Mouse (Mus musculus): ENCODE measurements around the gene Cadps. TPM values are rescaled to one million over a fixed set of nuclear protein-coding genes. Genes with fewer than 3 reads are reported as not detected.

The Cadps gene
- polyA plus RNA-seq, 1 experiment from 2014 or later, result 2.3 TPM

DNA sequence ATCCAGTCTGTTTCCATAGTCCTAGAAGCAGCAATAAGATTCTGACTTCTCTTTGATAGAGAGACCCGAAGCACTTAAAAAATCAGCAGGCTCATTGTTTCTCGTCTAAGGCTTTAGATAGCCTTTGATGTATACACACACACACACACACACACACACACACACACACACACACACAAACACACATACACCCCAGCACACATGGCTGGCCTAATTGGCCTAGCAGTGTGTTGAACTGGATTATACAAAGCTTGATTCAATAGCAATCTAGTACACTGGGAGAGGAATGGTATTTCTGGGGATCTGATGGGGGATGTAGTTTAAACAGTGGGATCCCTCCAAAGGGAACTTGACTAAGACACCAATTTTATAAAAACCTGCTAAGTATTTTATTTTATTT is 381.9 kb downstream of the Cadps start:
- Histone ChIP-seq H3K9me3 (replicated peaks; ENCODE audit: control insufficient read depth, low read length) (no peaks in the 10 kb centered on the region), H3K27me3 (ENCODE audit: control insufficient read depth, insufficient read depth, low read length) (no peaks in the 10 kb centered on the region), H3K4me3 (replicated peaks; ENCODE audit: low read length) (no peak overlapping the region), H3K4me2 (ENCODE audit: low read depth, low read length) (no peak overlapping the region), H3K4me1 (ENCODE audit: control insufficient read depth, insufficient read depth, low read length) (no peaks in the 10 kb centered on the region), H3K36me3 (ENCODE audit: control insufficient read depth, insufficient read depth, low read length) (no peaks in the 10 kb centered on the region), H3K27ac (ENCODE audit: low read length) (no peak overlapping the region), H3K9ac (ENCODE audit: low read length) (no peak overlapping the region)
- no peak for ATAC-seq (ENCODE audit: insufficient read depth, low FRiP score)
- WGBS, result 60% methylated on average over 2 of the region's 2 CpGs

GRCm38 (mm10) chr14:12437976-12438375 is 384.9 kb downstream of the Cadps start:
- H3K4me1 ChIP-seq (ENCODE audit: control insufficient read depth, insufficient read depth, low read length), result no peaks in the 10 kb centered on the region
- WGBS, result 76% methylated on average over 4 of the region's 4 CpGs
- ATAC-seq (ENCODE audit: insufficient read depth, low FRiP score), result no peak
- H3K9me3 ChIP-seq (replicated peaks; ENCODE audit: control insufficient read depth, low read length), result no peaks in the 10 kb centered on the region
- no peak overlapping the region for H3K9ac ChIP-seq (ENCODE audit: low read length)
- no peaks in the 10 kb centered on the region for H3K36me3 ChIP-seq (ENCODE audit: control insufficient read depth, insufficient read depth, low read length)
- H3K27ac ChIP-seq (ENCODE audit: low read length), result no peak overlapping the region
- H3K4me3 ChIP-seq (replicated peaks; ENCODE audit: low read length), result no peak overlapping the region
- no peak overlapping the region for H3K4me2 ChIP-seq (ENCODE audit: low read depth, low read length)
- no peaks in the 10 kb centered on the region for H3K27me3 ChIP-seq (ENCODE audit: control insufficient read depth, insufficient read depth, low read length)

DNA sequence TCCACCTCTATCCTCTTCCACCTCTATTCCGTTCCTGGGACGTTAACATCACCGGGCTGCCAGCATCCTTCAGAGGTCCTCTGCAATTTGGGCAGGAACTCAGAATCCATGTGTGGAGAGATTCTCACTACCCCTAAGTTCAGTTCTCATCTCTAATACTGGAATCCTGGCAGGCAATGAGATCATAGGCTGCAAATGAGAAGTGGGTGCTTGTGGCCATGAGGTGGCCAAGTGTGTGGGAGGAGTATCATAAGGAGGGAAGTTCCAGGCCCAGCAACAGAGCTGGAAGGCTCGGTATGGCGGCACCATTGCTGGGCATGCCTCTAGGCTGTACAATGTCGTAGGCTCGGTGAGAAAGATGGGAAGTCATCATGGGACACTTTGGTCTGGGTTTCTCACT is 385.5 kb downstream of the Cadps start:
- WGBS, result 80% methylated on average over 7 of the region's 7 CpGs
- Histone ChIP-seq H3K9me3 (replicated peaks; ENCODE audit: control insufficient read depth, low read length) (no peaks in the 10 kb centered on the region), H3K27me3 (ENCODE audit: control insufficient read depth, insufficient read depth, low read length) (no peaks in the 10 kb centered on the region), H3K4me2 (ENCODE audit: low read depth, low read length) (no peak overlapping the region), H3K9ac (ENCODE audit: low read length) (no peak overlapping the region), H3K4me3 (replicated peaks; ENCODE audit: low read length) (no peak overlapping the region), H3K27ac (ENCODE audit: low read length) (no peak overlapping the region), H3K4me1 (ENCODE audit: control insufficient read depth, insufficient read depth, low read length) (no peaks in the 10 kb centered on the region), H3K36me3 (ENCODE audit: control insufficient read depth, insufficient read depth, low read length) (no peaks in the 10 kb centered on the region)
- ATAC-seq (ENCODE audit: insufficient read depth, low FRiP score), result no peak; the same call in 1 of the 2 replicates

DNA sequence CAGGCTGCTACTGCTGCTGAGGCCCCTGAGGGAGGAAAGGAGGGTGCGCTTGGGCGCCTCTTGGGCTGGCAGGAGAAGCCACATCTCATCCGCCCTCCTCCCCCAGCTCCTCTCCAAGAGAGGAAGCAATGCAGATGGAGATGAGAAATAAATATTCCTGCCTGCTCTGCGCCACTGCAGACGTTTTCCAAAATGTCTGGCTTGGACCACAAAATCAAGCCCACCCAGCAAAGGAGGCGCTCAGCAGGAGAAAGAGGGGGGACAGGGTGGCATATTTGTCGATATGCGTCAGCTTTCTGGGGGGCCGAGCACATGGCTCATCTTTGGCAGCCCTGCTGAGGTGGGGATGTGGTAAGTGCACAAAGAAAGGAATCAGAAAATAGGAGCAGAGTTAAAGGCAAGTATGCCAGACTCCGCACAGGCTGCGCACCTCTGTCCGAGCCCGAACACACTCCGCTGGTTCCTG is 385.9 kb downstream of the Cadps start:
- H3K27ac ChIP-seq (ENCODE audit: low read length), result no peak overlapping the region
- H3K27me3 ChIP-seq (ENCODE audit: control insufficient read depth, insufficient read depth, low read length), result no peaks in the 10 kb centered on the region
- H3K9ac ChIP-seq (ENCODE audit: low read length), result no peak overlapping the region
- H3K4me1 ChIP-seq (ENCODE audit: control insufficient read depth, insufficient read depth, low read length), result no peaks in the 10 kb centered on the region
- no peak overlapping the region for H3K4me3 ChIP-seq (replicated peaks; ENCODE audit: low read length)
- no peaks in the 10 kb centered on the region for H3K36me3 ChIP-seq (ENCODE audit: control insufficient read depth, insufficient read depth, low read length)
- H3K9me3 ChIP-seq (replicated peaks; ENCODE audit: control insufficient read depth, low read length), result no peaks in the 10 kb centered on the region
- ATAC-seq (ENCODE audit: insufficient read depth, low FRiP score), result no peak
- no peak overlapping the region for H3K4me2 ChIP-seq (ENCODE audit: low read depth, low read length)
- WGBS, result 76% methylated on average over 14 of the region's 14 CpGs

DNA sequence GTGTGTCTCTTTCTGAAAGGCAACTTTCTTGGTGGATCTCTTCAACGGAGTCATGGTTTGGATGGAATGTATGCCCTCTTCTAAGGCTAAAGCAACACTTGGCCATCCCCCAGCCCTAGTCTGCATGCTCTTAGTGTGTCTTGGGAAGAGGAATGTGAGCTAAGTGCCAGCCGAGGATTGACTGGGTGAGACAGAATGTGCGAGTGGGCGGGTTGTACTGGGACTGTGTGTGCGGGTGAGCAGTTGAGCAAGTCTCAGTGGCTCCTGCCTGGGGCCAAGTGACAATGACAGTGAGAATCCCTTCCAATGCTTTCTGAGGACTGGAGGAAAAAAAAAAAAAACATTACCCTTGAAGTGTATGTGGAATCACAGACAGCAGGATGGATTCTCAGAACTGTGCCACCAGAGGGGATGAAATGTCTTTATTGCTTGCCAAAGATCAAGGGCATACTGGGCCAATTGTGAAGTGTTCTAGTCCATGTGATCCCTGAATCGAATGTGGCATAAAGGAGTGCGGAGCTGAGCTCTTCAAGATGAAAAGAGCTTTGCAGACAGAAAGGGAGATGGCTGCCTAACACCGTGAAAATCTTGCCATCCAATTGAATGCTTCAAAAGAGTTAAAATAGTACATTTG is 394.7 kb downstream of the Cadps start:
- H3K4me1 ChIP-seq (ENCODE audit: control insufficient read depth, insufficient read depth, low read length), result no peaks in the 10 kb centered on the region
- 83% methylated on average over 8 of the region's 8 CpGs for WGBS
- ATAC-seq (ENCODE audit: insufficient read depth, low FRiP score), result no peak
- no peak overlapping the region for H3K4me3 ChIP-seq (replicated peaks; ENCODE audit: low read length)
- H3K36me3 ChIP-seq (ENCODE audit: control insufficient read depth, insufficient read depth, low read length), result no peaks in the 10 kb centered on the region
- no peaks in the 10 kb centered on the region for H3K27me3 ChIP-seq (ENCODE audit: control insufficient read depth, insufficient read depth, low read length)
- H3K4me2 ChIP-seq (ENCODE audit: low read depth, low read length), result no peak overlapping the region
- no peaks in the 10 kb centered on the region for H3K9me3 ChIP-seq (replicated peaks; ENCODE audit: control insufficient read depth, low read length)
- H3K9ac ChIP-seq (ENCODE audit: low read length), result no peak overlapping the region
- H3K27ac ChIP-seq (ENCODE audit: low read length), result no peak overlapping the region

- Histone ChIP-seq H3K4me2 (ENCODE audit: low read depth, low read length) (no peak overlapping the region), H3K9me3 (replicated peaks; ENCODE audit: control insufficient read depth, low read length) (no peaks in the 10 kb centered on the region), H3K4me1 (ENCODE audit: control insufficient read depth, insufficient read depth, low read length) (no peaks in the 10 kb centered on the region), H3K27ac (ENCODE audit: low read length) (no peak overlapping the region), H3K4me3 (replicated peaks; ENCODE audit: low read length) (no peak overlapping the region), H3K36me3 (ENCODE audit: control insufficient read depth, insufficient read depth, low read length) (no peaks in the 10 kb centered on the region), H3K9ac (ENCODE audit: low read length) (no peak overlapping the region), H3K27me3 (ENCODE audit: control insufficient read depth, insufficient read depth, low read length) (no peaks in the 10 kb centered on the region)
- ATAC-seq (ENCODE audit: insufficient read depth, low FRiP score), result no peak
- 63% methylated on average over 6 of the region's 6 CpGs for WGBS
Observed at GRCm38 (mm10) chr14:12425311-12425710, 397.6 kb downstream of the Cadps start.

- ATAC-seq (ENCODE audit: insufficient read depth, low FRiP score), result no peak
- no peaks in the 10 kb centered on the region for H3K4me1 ChIP-seq (ENCODE audit: control insufficient read depth, insufficient read depth, low read length)
- H3K9me3 ChIP-seq (replicated peaks; ENCODE audit: control insufficient read depth, low read length), result no peaks in the 10 kb centered on the region
- no peak overlapping the region for H3K4me2 ChIP-seq (ENCODE audit: low read depth, low read length)
- no peak overlapping the region for H3K9ac ChIP-seq (ENCODE audit: low read length)
- no peak overlapping the region for H3K27ac ChIP-seq (ENCODE audit: low read length)
- no peaks in the 10 kb centered on the region for H3K27me3 ChIP-seq (ENCODE audit: control insufficient read depth, insufficient read depth, low read length)
- no peaks in the 10 kb centered on the region for H3K36me3 ChIP-seq (ENCODE audit: control insufficient read depth, insufficient read depth, low read length)
- H3K4me3 ChIP-seq (replicated peaks; ENCODE audit: low read length), result no peak overlapping the region
- WGBS, result 90% methylated on average over 12 of the region's 12 CpGs
Observed at GRCm38 (mm10) chr14:12410276-12410675, 412.6 kb downstream of the Cadps start.

- H3K4me1 ChIP-seq (ENCODE audit: control insufficient read depth, insufficient read depth, low read length), result no peaks in the 10 kb centered on the region
- H3K9ac ChIP-seq (ENCODE audit: low read length), result no peak overlapping the region
- H3K36me3 ChIP-seq (ENCODE audit: control insufficient read depth, insufficient read depth, low read length), result no peaks in the 10 kb centered on the region
- WGBS, result 82% methylated on average over 3 of the region's 3 CpGs
- no peak overlapping the region for H3K4me3 ChIP-seq (replicated peaks; ENCODE audit: low read length)
- no peaks in the 10 kb centered on the region for H3K9me3 ChIP-seq (replicated peaks; ENCODE audit: control insufficient read depth, low read length)
- no peaks in the 10 kb centered on the region for H3K27me3 ChIP-seq (ENCODE audit: control insufficient read depth, insufficient read depth, low read length)
- no peak for ATAC-seq (ENCODE audit: insufficient read depth, low FRiP score)
- H3K27ac ChIP-seq (ENCODE audit: low read length), result no peak overlapping the region
- H3K4me2 ChIP-seq (ENCODE audit: low read depth, low read length), result no peak overlapping the region
Observed at GRCm38 (mm10) chr14:12409811-12410210, 413.1 kb downstream of the Cadps start.

GRCm38 (mm10) chr14:12406588-12406987 is 416.3 kb downstream of the Cadps start:
- no peaks in the 10 kb centered on the region for H3K4me1 ChIP-seq (ENCODE audit: control insufficient read depth, insufficient read depth, low read length)
- no peak for ATAC-seq (ENCODE audit: insufficient read depth, low FRiP score)
- H3K27ac ChIP-seq (ENCODE audit: low read length), result no peak overlapping the region
- H3K4me3 ChIP-seq (replicated peaks; ENCODE audit: low read length), result no peak overlapping the region
- H3K27me3 ChIP-seq (ENCODE audit: control insufficient read depth, insufficient read depth, low read length), result no peaks in the 10 kb centered on the region
- no peaks in the 10 kb centered on the region for H3K9me3 ChIP-seq (replicated peaks; ENCODE audit: control insufficient read depth, low read length)
- H3K36me3 ChIP-seq (ENCODE audit: control insufficient read depth, insufficient read depth, low read length), result no peaks in the 10 kb centered on the region
- H3K4me2 ChIP-seq (ENCODE audit: low read depth, low read length), result no peak overlapping the region
- no peak overlapping the region for H3K9ac ChIP-seq (ENCODE audit: low read length)
- WGBS, result 55% methylated on average over 10 of the region's 10 CpGs
